Mouse (Mus musculus) heart, postnatal 0 days (tissue): ENCODE data around the gene Slc40a1. TPM values are rescaled to one million over a fixed set of nuclear protein-coding genes. Genes with fewer than 3 reads are reported as not detected.

Source experiments
- ATAC-seq: fragments of 200-750 bp; cut with Nextera tagmentation; 2 replicates; pipeline ENCODE4 v1.8.0; 2017; ENCODE audit warnings: low read depth, moderate number of reproducible peaks, moderate library complexity; ENCODE audit not compliant: insufficient read depth
- DNase-seq: peaks from one replicate; pipeline ENCODE4 v3.0.0-alpha.2; 2016; ENCODE audit warnings: low spot score
- H3K27ac ChIP-seq: fragments of 300-500 bp; sonication (generic); 2 replicates; pipeline ENCODE4 v1.5.1; 2014; ENCODE audit warnings: low read depth, mild to moderate bottlenecking
- H3K27me3 ChIP-seq: fragments of 300-500 bp; sonication (generic); 2 replicates; pipeline ENCODE4 v1.6.1; 2014; ENCODE audit warnings: low read length, mixed read lengths; ENCODE audit not compliant: control insufficient read depth, insufficient read depth
- H3K36me3 ChIP-seq: fragments of 300-500 bp; sonication (generic); replicated peaks from 2 replicates; pipeline ENCODE4 v1.6.1; 2014; ENCODE audit warnings: low read length, mixed read lengths; ENCODE audit not compliant: control insufficient read depth, insufficient read depth
- H3K4me1 ChIP-seq: fragments of 300-500 bp; sonication (generic); 2 replicates; pipeline ENCODE4 v1.6.1; 2014; ENCODE audit warnings: antibody characterized with exemption; ENCODE audit not compliant: control insufficient read depth, insufficient read depth
- H3K4me2 ChIP-seq: fragments of 300-500 bp; sonication (generic); 2 replicates; pipeline ENCODE4 v1.6.1; 2014; ENCODE audit warnings: low read depth, mild to moderate bottlenecking, low read length, moderate library complexity
- H3K4me3 ChIP-seq: fragments of 300-500 bp; sonication (generic); 2 replicates; pipeline ENCODE4 v1.5.1; 2014; ENCODE audit warnings: low read depth, low read length
- H3K9ac ChIP-seq: fragments of 300-500 bp; sonication (generic); replicated peaks from 2 replicates; pipeline ENCODE4 v1.6.1; 2014; ENCODE audit warnings: low read depth, low read length, mixed read lengths
- H3K9me3 ChIP-seq: fragments of 300-500 bp; sonication (generic); replicated peaks from 2 replicates; pipeline ENCODE4 v1.6.1; 2016; ENCODE audit warnings: low read length; ENCODE audit not compliant: control insufficient read depth
- CTCF ChIP-seq: IDR thresholded peaks from 2 replicates; pipeline ENCODE4 v1.5.1; 2016; ENCODE audit warnings: antibody characterized with exemption, control low read depth, low read depth
- EP300 ChIP-seq: IDR thresholded peaks from 2 replicates; pipeline ENCODE4 v1.6.1; 2016; ENCODE audit warnings: antibody characterized with exemption, low read depth
- WGBS: fragments of 180-500 bp; shearing (Covaris S2); extraction: QIAGEN DNeasy Blood & Tissue Kit; methylation state at CpG from one replicate; pipeline ENCODE4 v1.1.7; 2014; 5-methylcytosine and 5-hydroxymethylcytosine counted together
- polyA plus RNA-seq: library from polyadenylated mRNA; unstranded; fragments of >200 nt; fragmentation: Nextera tagmentation; extraction: Ambion mirVana; gene quantifications from 2 replicates; pipeline ENCODE4 v1.2.1, GENCODE M21; 2015
- total RNA-seq: library from RNA; depleted of rRNA; stranded (reverse); fragments of >200 nt; gene quantifications from 2 replicates; pipeline ENCODE4 v1.2.3, GENCODE M21; 2014; ENCODE audit warnings: low replicate concordance

Gene Slc40a1
- total and polyA plus RNA-seq, 2 experiments from 2014 or later: 9.5 to 16.9 TPM

GRCm38 (mm10) chr1:45904161-45904560 lies 22.2 kb downstream of the Slc40a1 start:
- WGBS: 86% methylated on average over 3 of the region's 3 CpGs
- no peaks in the 10 kb centered on the region for H3K9me3 ChIP-seq
- H3K4me1 ChIP-seq: peaks cover 7% of the 10 kb centered on the region
- H3K27ac ChIP-seq: no peak overlapping the region
- H3K4me3 ChIP-seq: no peak overlapping the region
- DNase-seq: no peak
- H3K4me2 ChIP-seq: no peak overlapping the region
- no peaks in the 10 kb centered on the region for H3K36me3 ChIP-seq
- no peak for ATAC-seq
- no peak overlapping the region for H3K9ac ChIP-seq
- TF ChIP-seq EP300 (no peak), CTCF (no peak)
- H3K27me3 ChIP-seq: no peaks in the 10 kb centered on the region

- no peak for TF ChIP-seq CTCF
- no peak for TF ChIP-seq EP300
- H3K9ac ChIP-seq: no peak overlapping the region
- H3K9me3 ChIP-seq: no peaks in the 10 kb centered on the region
- no peaks in the 10 kb centered on the region for H3K27me3 ChIP-seq
- 37% methylated on average over 1 of the region's 1 CpGs for WGBS
- ATAC-seq: no peak
- no peak overlapping the region for H3K4me3 ChIP-seq
- no peak overlapping the region for H3K4me2 ChIP-seq
- DNase-seq: no peak
- no peak overlapping the region for H3K27ac ChIP-seq
- H3K36me3 ChIP-seq: no peaks in the 10 kb centered on the region
- no peaks in the 10 kb centered on the region for H3K4me1 ChIP-seq
Measured at GRCm38 (mm10) chr1:45898044-45898443, 28.3 kb downstream of the Slc40a1 start.

- H3K27ac ChIP-seq: no peak overlapping the region
- H3K4me1 ChIP-seq: no peaks in the 10 kb centered on the region
- H3K9ac ChIP-seq: no peak overlapping the region
Measured at GRCm38 (mm10) chr1:45894168-45894912, 32.0 kb downstream of the Slc40a1 start.

GRCm38 (mm10) chr1:45891986-45892385 lies 34.3 kb downstream of the Slc40a1 start:
- DNase-seq: no peak
- no peaks in the 10 kb centered on the region for H3K9me3 ChIP-seq
- no peak overlapping the region for H3K27ac ChIP-seq
- no peaks in the 10 kb centered on the region for H3K4me1 ChIP-seq
- ATAC-seq: no peak
- no peaks in the 10 kb centered on the region for H3K27me3 ChIP-seq
- H3K4me2 ChIP-seq: no peak overlapping the region
- H3K4me3 ChIP-seq: no peak overlapping the region
- no peak overlapping the region for H3K9ac ChIP-seq
- H3K36me3 ChIP-seq: no peaks in the 10 kb centered on the region
- 62% methylated on average over 2 of the region's 2 CpGs for WGBS
- TF ChIP-seq CTCF (no peak), EP300 (no peak)

More at GRCm38 (mm10) chr1:45894168-45894912, 32.0 kb downstream of the Slc40a1 start:
- Histone ChIP-seq H3K27me3 (no peaks in the 10 kb centered on the region), H3K4me2 (no peak overlapping the region), H3K9me3 (no peaks in the 10 kb centered on the region), H3K36me3 (no peaks in the 10 kb centered on the region), H3K4me3 (no peak overlapping the region)
- TF ChIP-seq CTCF: no peak
- TF ChIP-seq EP300: no peak
- WGBS: 85% methylated on average over 6 of the region's 6 CpGs
- ATAC-seq (no peak), DNase-seq (no peak)

- DNase-seq (no peak), ATAC-seq (no peak)
- H3K36me3 ChIP-seq: no peaks in the 10 kb centered on the region
- H3K27me3 ChIP-seq: no peaks in the 10 kb centered on the region
- H3K9ac ChIP-seq: no peak within 1 kb of the TSS
- H3K4me1 ChIP-seq: no peaks in the 10 kb centered on the region
- no peak within 1 kb of the TSS for H3K4me3 ChIP-seq
- H3K9me3 ChIP-seq: no peaks in the 10 kb centered on the region
- TF ChIP-seq CTCF (no peak), EP300 (no peak)
- no peak within 1 kb of the TSS for H3K27ac ChIP-seq
- no peak within 1 kb of the TSS for H3K4me2 ChIP-seq
Measured at GRCm38 (mm10) chr1:45890173-45890572, 36.1 kb downstream of the Slc40a1 start, which contains the start of gene Gm5269. Gene Gm5269 (minus strand): TSS chr1:45890273.

GRCm38 (mm10) chr1:45886800-45887199 lies 39.5 kb downstream of the Slc40a1 start:
- Histone ChIP-seq H3K4me3 (no peak overlapping the region), H3K36me3 (no peaks in the 10 kb centered on the region), H3K9me3 (no peaks in the 10 kb centered on the region), H3K4me2 (no peak overlapping the region), H3K4me1 (no peaks in the 10 kb centered on the region), H3K27ac (no peak overlapping the region), H3K27me3 (no peaks in the 10 kb centered on the region), H3K9ac (no peak overlapping the region)
- no peak for TF ChIP-seq EP300
- no peak for TF ChIP-seq CTCF
- ATAC-seq (no peak), DNase-seq (no peak)
- WGBS: 83% methylated on average over 9 of the region's 9 CpGs
